Mouse (Mus musculus): Measurements from ENCODE around the gene Ank3. TPM values are rescaled to one million over a fixed set of nuclear protein-coding genes. Genes with fewer than 3 reads are reported as not detected.

Ank3 gene
- total and polyA plus RNA-seq, 2 experiments from 2014 or later = 60.1 to 239 TPM

DNA sequence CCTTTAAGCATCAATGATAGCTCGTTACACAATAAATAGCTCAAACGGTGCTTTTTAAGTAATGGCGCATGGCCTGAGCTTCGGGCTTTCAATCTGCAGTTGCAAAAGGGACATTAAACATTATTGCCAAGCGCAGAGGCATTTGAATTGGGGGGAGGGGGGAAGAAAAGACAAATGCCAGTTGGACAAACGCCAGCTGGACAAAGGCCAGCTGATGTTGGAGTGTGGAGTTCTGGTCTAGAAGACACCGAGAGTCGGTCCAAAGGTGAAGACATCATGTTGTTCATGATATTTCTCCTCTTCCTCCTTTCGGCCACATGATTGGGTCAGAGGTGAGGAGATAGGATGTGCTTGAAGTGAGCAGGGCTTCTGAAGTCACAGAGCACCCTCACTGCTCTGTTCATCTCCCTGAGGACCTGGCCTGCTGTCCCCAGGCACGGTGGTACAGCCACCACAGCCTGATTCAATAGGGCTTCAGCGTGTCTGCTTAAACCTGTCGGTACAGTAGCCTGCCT, 321.4 kb downstream of the Ank3 start:
- peak; percentile 57 for ATAC-seq

DNA sequence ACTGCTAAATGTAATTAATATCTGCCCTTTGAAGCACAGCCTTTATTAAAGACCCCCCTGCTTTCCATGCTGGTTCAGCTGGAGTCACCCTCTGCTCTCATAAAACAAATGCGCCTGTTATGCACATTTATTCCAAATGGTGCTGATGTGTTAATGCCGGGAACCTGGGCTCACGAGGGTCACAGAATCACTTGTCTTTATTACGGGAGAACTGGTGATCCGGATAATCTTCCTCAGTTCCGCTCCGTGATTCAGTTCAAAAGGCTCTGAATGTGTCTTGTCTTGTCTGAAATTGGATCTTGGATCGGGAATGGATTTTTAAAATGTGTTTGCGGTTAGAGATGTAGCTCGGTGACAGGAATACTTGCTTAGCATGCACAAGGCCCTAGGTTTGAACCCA, 321.9 kb downstream of the Ank3 start:
- H3K9ac ChIP-seq (replicated peaks; ENCODE audit: low read length) = no peak overlapping the region
- no peak for TF ChIP-seq CTCF (IDR thresholded peaks at IDR 0.05; ENCODE audit: low read depth)
- no peaks in the 10 kb centered on the region for H3K27me3 ChIP-seq (ENCODE audit: insufficient read depth, low read length)
- WGBS = 19% methylated on average over 10 of the region's 10 CpGs
- H3K27ac ChIP-seq = peak overlapping the region; percentile 61
- peak; percentile 44; the same call in 1 of the 2 replicates for ATAC-seq
- no peaks in the 10 kb centered on the region for H3K36me3 ChIP-seq (ENCODE audit: insufficient read depth, low read length)
- H3K4me3 ChIP-seq (ENCODE audit: low read length) = no peak overlapping the region
- H3K4me1 ChIP-seq (ENCODE audit: insufficient read depth, low read length) = peaks cover 21% of the 10 kb centered on the region
- DNase-seq (ENCODE audit: low spot score) = peak; percentile 40
- peak overlapping the region; percentile 34 for H3K4me2 ChIP-seq (ENCODE audit: low read depth, low read length)
- H3K9me3 ChIP-seq (ENCODE audit: low read length) = no peaks in the 10 kb centered on the region

More for the DNA sequence above, 321.4 kb downstream of the Ank3 start:
- peaks cover 21% of the 10 kb centered on the region for H3K4me1 ChIP-seq (ENCODE audit: insufficient read depth, low read length)
- no peaks in the 10 kb centered on the region for H3K36me3 ChIP-seq (ENCODE audit: insufficient read depth, low read length)
- whole genome bisulfite sequencing = 15% methylated on average over 12 of the region's 12 CpGs
- H3K27ac ChIP-seq = peak overlapping the region; percentile 61
- TF ChIP-seq CTCF (IDR thresholded peaks at IDR 0.05; ENCODE audit: low read depth) = no peak
- H3K4me2 ChIP-seq (ENCODE audit: low read depth, low read length) = peak overlapping the region; percentile 34
- DNase-seq (ENCODE audit: low spot score) = peak; percentile 79
- H3K27me3 ChIP-seq (ENCODE audit: insufficient read depth, low read length) = no peaks in the 10 kb centered on the region
- H3K4me3 ChIP-seq (ENCODE audit: low read length) = no peak overlapping the region
- H3K9me3 ChIP-seq (ENCODE audit: low read length) = no peaks in the 10 kb centered on the region
- no peak overlapping the region for H3K9ac ChIP-seq (replicated peaks; ENCODE audit: low read length)

DNA sequence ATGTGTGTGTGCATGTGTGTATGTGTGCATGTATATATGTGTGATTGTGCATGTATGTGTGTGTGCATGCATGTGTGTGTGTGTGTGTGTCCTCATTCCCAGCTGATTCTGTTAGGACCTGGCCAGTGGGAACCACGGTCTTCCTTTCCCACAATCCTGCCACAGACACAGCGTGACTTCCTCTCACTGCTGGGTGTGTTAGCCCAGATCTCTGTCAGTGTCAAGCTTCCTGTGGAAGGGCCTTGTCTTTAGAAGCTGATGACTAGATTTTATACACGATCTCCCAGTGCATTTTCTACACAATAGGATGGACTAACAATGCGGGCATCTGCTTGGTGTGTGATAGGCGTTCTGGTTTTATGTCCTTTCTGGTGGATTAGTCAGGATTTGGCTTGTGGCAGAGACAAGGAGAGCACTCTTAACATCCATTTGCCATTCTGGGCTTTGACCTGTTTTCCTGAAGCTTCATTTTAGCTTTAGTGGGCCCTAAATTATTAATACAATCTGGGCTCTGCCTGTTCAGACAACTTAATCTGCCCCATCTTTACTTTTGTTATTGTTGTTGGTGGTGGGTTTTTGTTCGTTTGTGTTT, 322.4 kb downstream of the Ank3 start:
- no peak overlapping the region for H3K4me3 ChIP-seq (ENCODE audit: low read length)
- 37% methylated on average over 6 of the region's 6 CpGs for WGBS
- TF ChIP-seq CTCF (IDR thresholded peaks at IDR 0.05; ENCODE audit: low read depth) = no peak
- peak overlapping the region; percentile 61; the same call in 1 of the 2 replicates for H3K27ac ChIP-seq
- no peaks in the 10 kb centered on the region for H3K36me3 ChIP-seq (ENCODE audit: insufficient read depth, low read length)
- peak; percentile 48; the same call in 1 of the 2 replicates for ATAC-seq
- no peaks in the 10 kb centered on the region for H3K27me3 ChIP-seq (ENCODE audit: insufficient read depth, low read length)
- DNase-seq (ENCODE audit: low spot score) = no peak
- no peaks in the 10 kb centered on the region for H3K9me3 ChIP-seq (ENCODE audit: low read length)
- H3K4me2 ChIP-seq (ENCODE audit: low read depth, low read length) = no peak overlapping the region
- no peak overlapping the region for H3K9ac ChIP-seq (replicated peaks; ENCODE audit: low read length)
- H3K4me1 ChIP-seq (ENCODE audit: insufficient read depth, low read length) = peaks cover 21% of the 10 kb centered on the region

DNA sequence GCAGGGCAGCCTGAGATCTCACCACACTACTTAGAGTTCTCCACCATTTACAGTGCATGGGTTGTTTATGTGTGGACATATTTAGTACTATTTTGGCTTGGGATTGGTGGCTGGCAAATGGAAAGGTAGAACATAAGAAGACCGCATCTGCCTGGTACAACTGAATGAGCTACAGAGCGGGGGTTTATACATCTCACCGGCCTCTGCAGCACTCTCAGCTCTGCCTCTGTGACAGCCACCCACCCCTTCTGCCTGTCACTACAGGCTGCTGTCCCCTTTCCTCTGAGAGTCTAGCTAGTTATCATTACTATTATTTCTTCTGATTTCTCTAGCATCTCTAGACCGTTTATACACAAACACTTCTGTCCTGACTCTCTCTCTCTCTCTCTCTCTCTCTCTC, 325.6 kb downstream of the Ank3 start:
- Histone ChIP-seq H3K4me2 (ENCODE audit: low read depth, low read length) (no peak overlapping the region), H3K27me3 (ENCODE audit: insufficient read depth, low read length) (no peaks in the 10 kb centered on the region), H3K4me1 (ENCODE audit: insufficient read depth, low read length) (peaks cover 18% of the 10 kb centered on the region), H3K9ac (replicated peaks; ENCODE audit: low read length) (no peak overlapping the region), H3K36me3 (ENCODE audit: insufficient read depth, low read length) (no peaks in the 10 kb centered on the region), H3K9me3 (ENCODE audit: low read length) (no peaks in the 10 kb centered on the region), H3K4me3 (ENCODE audit: low read length) (no peak overlapping the region), H3K27ac (no peak overlapping the region)
- DNase-seq (ENCODE audit: low spot score) (no peak), ATAC-seq (no peak)
- WGBS = 87% methylated on average over 4 of the region's 4 CpGs
- TF ChIP-seq CTCF (IDR thresholded peaks at IDR 0.05; ENCODE audit: low read depth) = no peak

DNA sequence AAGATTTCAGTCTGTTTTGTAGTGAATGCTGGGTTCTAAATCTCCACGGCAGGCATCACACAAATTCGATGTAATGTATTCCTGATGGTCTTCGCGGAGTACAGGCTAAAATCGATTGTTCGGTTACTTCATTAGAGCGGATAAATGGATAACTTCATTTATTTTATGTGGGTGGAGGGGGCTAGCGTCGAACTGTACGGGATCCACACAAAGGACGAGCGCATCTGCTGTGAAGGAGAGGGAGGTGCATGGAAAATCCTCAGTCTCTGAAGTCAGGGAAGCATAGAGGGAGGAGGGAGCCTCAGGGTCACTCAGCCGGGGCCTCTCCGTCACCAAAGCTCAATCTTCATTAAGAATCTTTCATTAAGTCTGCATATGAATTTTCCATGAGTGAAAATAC, 326.5 kb downstream of the Ank3 start:
- H3K27ac ChIP-seq = no peak overlapping the region
- WGBS = 48% methylated on average over 14 of the region's 14 CpGs
- no peaks in the 10 kb centered on the region for H3K36me3 ChIP-seq (ENCODE audit: insufficient read depth, low read length)
- DNase-seq (ENCODE audit: low spot score) (no peak), ATAC-seq (no peak)
- no peak overlapping the region for H3K4me2 ChIP-seq (ENCODE audit: low read depth, low read length)
- no peak for TF ChIP-seq CTCF (IDR thresholded peaks at IDR 0.05; ENCODE audit: low read depth)
- no peak overlapping the region for H3K9ac ChIP-seq (replicated peaks; ENCODE audit: low read length)
- H3K9me3 ChIP-seq (ENCODE audit: low read length) = no peaks in the 10 kb centered on the region
- H3K4me3 ChIP-seq (ENCODE audit: low read length) = no peak overlapping the region
- H3K27me3 ChIP-seq (ENCODE audit: insufficient read depth, low read length) = no peaks in the 10 kb centered on the region
- H3K4me1 ChIP-seq (ENCODE audit: insufficient read depth, low read length) = peaks cover 12% of the 10 kb centered on the region

DNA sequence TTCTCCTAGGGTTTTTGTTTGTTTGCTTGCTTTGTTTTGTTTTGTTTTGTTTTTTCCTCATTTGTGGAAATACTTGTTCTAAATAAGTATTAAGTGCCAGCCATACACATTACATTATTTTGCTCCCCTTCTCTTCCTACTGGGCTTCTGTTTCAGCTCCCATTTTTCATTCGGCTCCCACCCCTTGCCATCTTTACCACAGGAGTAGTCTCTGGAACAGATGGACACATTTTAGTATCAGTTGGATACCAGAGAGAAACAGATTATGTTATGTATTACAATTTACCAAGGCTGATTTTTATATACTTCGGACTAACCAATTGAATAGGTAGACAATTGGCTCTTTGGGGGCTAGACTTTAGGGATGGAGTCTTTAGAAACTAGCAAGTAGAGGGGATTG, 327.7 kb downstream of the Ank3 start:
- H3K4me1 ChIP-seq (ENCODE audit: insufficient read depth, low read length) = peaks cover 14% of the 10 kb centered on the region
- TF ChIP-seq CTCF (IDR thresholded peaks at IDR 0.05; ENCODE audit: low read depth) = no peak
- 0 out of 2 replicates have a peak overlapping the region, but pooled peaks have one; percentile 22 for H3K27ac ChIP-seq
- no peak for DNase-seq (ENCODE audit: low spot score)
- H3K27me3 ChIP-seq (ENCODE audit: insufficient read depth, low read length) = no peaks in the 10 kb centered on the region
- H3K4me2 ChIP-seq (ENCODE audit: low read depth, low read length) = no peak overlapping the region
- no peaks in the 10 kb centered on the region for H3K9me3 ChIP-seq (ENCODE audit: low read length)
- WGBS = 77% methylated on average over 2 of the region's 2 CpGs
- no peak for ATAC-seq
- H3K36me3 ChIP-seq (ENCODE audit: insufficient read depth, low read length) = no peaks in the 10 kb centered on the region
- H3K9ac ChIP-seq (replicated peaks; ENCODE audit: low read length) = no peak overlapping the region
- H3K4me3 ChIP-seq (ENCODE audit: low read length) = no peak overlapping the region

DNA sequence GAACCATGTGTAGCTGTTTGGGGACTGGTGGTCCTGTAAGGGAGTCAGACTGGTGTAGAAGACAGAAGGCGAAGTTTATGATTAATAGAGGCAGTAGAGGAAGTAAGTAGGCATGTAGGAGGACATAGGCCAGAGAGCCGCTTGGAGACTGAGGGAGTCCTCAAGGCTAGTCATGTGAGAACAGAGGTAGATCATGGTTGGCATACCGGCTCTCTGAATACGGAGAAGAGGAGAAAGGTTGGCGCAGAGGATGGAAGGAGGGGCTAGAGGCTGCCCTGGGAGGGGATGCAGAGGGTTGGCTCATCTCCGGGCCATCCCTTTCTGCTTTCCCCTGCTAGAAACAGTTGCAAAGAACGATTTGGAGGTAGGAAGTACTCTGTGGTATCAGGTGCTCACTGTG, 328.2 kb downstream of the Ank3 start:
- Histone ChIP-seq H3K36me3 (ENCODE audit: insufficient read depth, low read length) (no peaks in the 10 kb centered on the region), H3K27me3 (ENCODE audit: insufficient read depth, low read length) (no peaks in the 10 kb centered on the region), H3K9ac (replicated peaks; ENCODE audit: low read length) (no peak overlapping the region), H3K4me3 (ENCODE audit: low read length) (no peak overlapping the region), H3K4me2 (ENCODE audit: low read depth, low read length) (no peak overlapping the region), H3K27ac (peak overlapping the region; percentile 22; the same call in 1 of the 2 replicates), H3K9me3 (ENCODE audit: low read length) (no peaks in the 10 kb centered on the region), H3K4me1 (ENCODE audit: insufficient read depth, low read length) (peaks cover 19% of the 10 kb centered on the region)
- no peak for TF ChIP-seq CTCF (IDR thresholded peaks at IDR 0.05; ENCODE audit: low read depth)
- ATAC-seq (no peak), DNase-seq (ENCODE audit: low spot score) (no peak)
- 77% methylated on average over 7 of the region's 7 CpGs for WGBS
